Mouse (Mus musculus) stomach, embryonic 16.5 days (tissue): Measurements from ENCODE around the gene Dynll1. TPM values are rescaled to one million over a fixed set of nuclear protein-coding genes. Genes with fewer than 3 reads are reported as not detected.
A peak's percentile ranks its signal among the peaks of the same experiment; 100 is the strongest.
"Not testable (repeated sequence)": the region's sequence is repeated elsewhere in the genome, so short reads cannot be mapped to it uniquely, and the experiment has no call there.

Experiments
- ATAC-seq: fragments of 200-750 bp; cut with Nextera tagmentation; 2 replicates; pipeline ENCODE4 v1.8.0; 2017; ENCODE audit warnings: moderate number of reproducible peaks, moderate TSS enrichment; ENCODE audit not compliant: insufficient read depth, low FRiP score
- H3K27ac ChIP-seq: fragments of 300-500 bp; sonication (generic); 2 replicates; pipeline ENCODE4 v1.5.1; 2014; ENCODE audit warnings: low read length
- H3K27me3 ChIP-seq: fragments of 300-500 bp; sonication (generic); 2 replicates; pipeline ENCODE4 v1.6.1; 2014; ENCODE audit warnings: low read length, control low read depth, mixed read lengths; ENCODE audit not compliant: control insufficient read depth, insufficient read depth
- H3K36me3 ChIP-seq: fragments of 300-500 bp; sonication (generic); 2 replicates; pipeline ENCODE4 v1.6.1; 2014; ENCODE audit warnings: low read length; ENCODE audit not compliant: control insufficient read depth, insufficient read depth
- H3K4me1 ChIP-seq: fragments of 300-500 bp; sonication (generic); 2 replicates; pipeline ENCODE4 v1.6.1; 2014; ENCODE audit warnings: low read length, control low read depth, mixed read lengths; ENCODE audit not compliant: control insufficient read depth, insufficient read depth
- H3K4me2 ChIP-seq: fragments of 300-500 bp; sonication (generic); 2 replicates; pipeline ENCODE4 v1.6.1; 2014; ENCODE audit warnings: low read depth, low read length, mixed read lengths
- H3K4me3 ChIP-seq: fragments of 300-500 bp; sonication (generic); replicated peaks from 2 replicates; pipeline ENCODE4 v1.5.1; 2014; ENCODE audit warnings: mild to moderate bottlenecking, low read length
- H3K9ac ChIP-seq: fragments of 300-500 bp; sonication (generic); 2 replicates; pipeline ENCODE4 v1.6.1; 2014; ENCODE audit warnings: low read length
- H3K9me3 ChIP-seq: fragments of 300-500 bp; sonication (generic); replicated peaks from 2 replicates; pipeline ENCODE4 v1.6.1; 2016; ENCODE audit warnings: low read length, control low read depth; ENCODE audit not compliant: control insufficient read depth
- WGBS: fragments of 180-500 bp; shearing (Covaris S2); extraction: QIAGEN DNeasy Blood & Tissue Kit; methylation state at CpG from one replicate; pipeline ENCODE4 v1.1.7; 2014; 5-methylcytosine and 5-hydroxymethylcytosine counted together
- polyA plus RNA-seq: library from polyadenylated mRNA; unstranded; fragments of >200 nt; fragmentation: Nextera tagmentation; extraction: Ambion mirVana; gene quantifications from 2 replicates; pipeline ENCODE4 v1.2.1, GENCODE M21; 2015

The Dynll1 gene
- polyA plus RNA-seq, 1 experiment from 2014 or later = 1,419 TPM

GRCm38 (mm10) chr5:115313668-115313943, 12.8 kb upstream of the Dynll1 start:
- no peaks in the 10 kb centered on the region for H3K36me3 ChIP-seq
- H3K4me3 ChIP-seq = no peak overlapping the region
- peaks cover 32% of the 10 kb centered on the region for H3K4me1 ChIP-seq
- no peak for ATAC-seq
- H3K27me3 ChIP-seq = no peaks in the 10 kb centered on the region
- H3K9me3 ChIP-seq = no peaks in the 10 kb centered on the region
- peak overlapping the region; percentile 67 for H3K27ac ChIP-seq
- WGBS = 38% methylated on average over 5 of the region's 5 CpGs
- no peak overlapping the region for H3K4me2 ChIP-seq
- no peak overlapping the region for H3K9ac ChIP-seq

- peak overlapping the region; percentile 67 for H3K27ac ChIP-seq
- WGBS = 56% methylated on average over 10 of the region's 10 CpGs
- H3K4me1 ChIP-seq = peaks cover 27% of the 10 kb centered on the region
- H3K4me2 ChIP-seq = no peak overlapping the region
- no peaks in the 10 kb centered on the region for H3K9me3 ChIP-seq
- no peak overlapping the region for H3K9ac ChIP-seq
- H3K36me3 ChIP-seq = no peaks in the 10 kb centered on the region
- no peaks in the 10 kb centered on the region for H3K27me3 ChIP-seq
- H3K4me3 ChIP-seq = no peak overlapping the region
- peak; percentile 30; the same call in 1 of the 2 replicates for ATAC-seq
Measured at GRCm38 (mm10) chr5:115312816-115313667, 12.2 kb upstream of the Dynll1 start.

GRCm38 (mm10) chr5:115312354-115312753, 11.6 kb upstream of the Dynll1 start:
- Histone ChIP-seq H3K4me1 (peaks cover 20% of the 10 kb centered on the region), H3K27me3 (no peaks in the 10 kb centered on the region), H3K9ac (no peak overlapping the region), H3K9me3 (no peaks in the 10 kb centered on the region), H3K36me3 (no peaks in the 10 kb centered on the region), H3K27ac (0 out of 2 replicates have a peak overlapping the region, but pooled peaks have one; percentile 67), H3K4me2 (no peak overlapping the region), H3K4me3 (no peak overlapping the region)
- 71% methylated on average over 4 of the region's 4 CpGs for WGBS
- ATAC-seq = no peak

GRCm38 (mm10) chr5:115302190-115302589, 1.4 kb upstream of the Dynll1 start:
- Histone ChIP-seq H3K36me3 (peaks cover 10% of the 10 kb centered on the region), H3K4me1 (peaks cover 23% of the 10 kb centered on the region)
- not testable (repeated sequence) for H3K27me3 ChIP-seq, H3K4me3 ChIP-seq, ATAC-seq, H3K27ac ChIP-seq, H3K9me3 ChIP-seq, H3K4me2 ChIP-seq, H3K9ac ChIP-seq
- 70% methylated on average over 3 of the region's 7 CpGs for WGBS

GRCm38 (mm10) chr5:115301615-115302014, 816 bp upstream of the Dynll1 start:
- peaks cover 25% of the 10 kb centered on the region for H3K4me1 ChIP-seq
- H3K27ac ChIP-seq = peak overlapping the region; percentile 71
- no peaks in the 10 kb centered on the region for H3K9me3 ChIP-seq
- H3K4me2 ChIP-seq = peak overlapping the region; percentile 81
- H3K27me3 ChIP-seq = no peaks in the 10 kb centered on the region
- no peak for ATAC-seq
- peaks cover 10% of the 10 kb centered on the region for H3K36me3 ChIP-seq
- WGBS = 17% methylated on average over 13 of the region's 13 CpGs
- H3K9ac ChIP-seq = peak overlapping the region; percentile 74
- H3K4me3 ChIP-seq = peak overlapping the region; percentile 94

- Histone ChIP-seq H3K4me1 (peaks cover 32% of the 10 kb centered on the region), H3K9me3 (no peaks in the 10 kb centered on the region), H3K27ac (peak overlapping the region; percentile 96), H3K4me3 (peak overlapping the region; percentile 94), H3K9ac (peak overlapping the region; percentile 93), H3K4me2 (peak overlapping the region; percentile 86), H3K36me3 (peaks cover 16% of the 10 kb centered on the region), H3K27me3 (no peaks in the 10 kb centered on the region)
- under 1% methylated on average over 46 of the region's 46 CpGs for WGBS
- no peak; the same call in 1 of the 2 replicates for ATAC-seq
Measured at GRCm38 (mm10) chr5:115300035-115300744, 609 bp downstream of the Dynll1 start.

GRCm38 (mm10) chr5:115296347-115296746, 4.5 kb downstream of the Dynll1 start:
- peaks cover 18% of the 10 kb centered on the region for H3K36me3 ChIP-seq
- H3K4me2 ChIP-seq = no peak overlapping the region
- peak overlapping the region; percentile 70 for H3K27ac ChIP-seq
- H3K4me1 ChIP-seq = peaks cover 27% of the 10 kb centered on the region
- 62% methylated on average over 10 of the region's 10 CpGs for WGBS
- no peaks in the 10 kb centered on the region for H3K9me3 ChIP-seq
- no peaks in the 10 kb centered on the region for H3K27me3 ChIP-seq
- H3K9ac ChIP-seq = no peak overlapping the region
- no peak for ATAC-seq
- H3K4me3 ChIP-seq = no peak overlapping the region

GRCm38 (mm10) chr5:115294173-115294572, 6.6 kb downstream of the Dynll1 start:
- Histone ChIP-seq H3K4me2 (no peak overlapping the region), H3K4me1 (peaks cover 23% of the 10 kb centered on the region), H3K4me3 (no peak overlapping the region), H3K27me3 (no peaks in the 10 kb centered on the region), H3K9ac (no peak overlapping the region), H3K9me3 (no peaks in the 10 kb centered on the region), H3K36me3 (peaks cover 15% of the 10 kb centered on the region), H3K27ac (no peak overlapping the region)
- no peak for ATAC-seq
- WGBS = 83% methylated on average over 8 of the region's 8 CpGs

- Histone ChIP-seq H3K9ac (no peak overlapping the region), H3K4me3 (no peak overlapping the region), H3K4me1 (peaks cover 4% of the 10 kb centered on the region), H3K27me3 (no peaks in the 10 kb centered on the region), H3K36me3 (0 out of 2 replicates have a peak, but pooled peaks cover 14% of the 10 kb centered on the region), H3K27ac (no peak overlapping the region), H3K9me3 (no peaks in the 10 kb centered on the region), H3K4me2 (no peak overlapping the region)
- no peak for ATAC-seq
- 91% methylated on average over 3 of the region's 3 CpGs for WGBS
Measured at GRCm38 (mm10) chr5:115284735-115285134, 16.1 kb downstream of the Dynll1 start.
